Mouse (Mus musculus) heart, postnatal 0 days (tissue): ENCODE results near the gene Dnaja4. TPM values are rescaled to one million over a fixed set of nuclear protein-coding genes. Genes with fewer than 3 reads are reported as not detected.

Experiments
- ATAC-seq: fragments of 200-750 bp; cut with Nextera tagmentation; 2 replicates; pipeline ENCODE4 v1.8.0; 2017; ENCODE audit warnings: low read depth, moderate number of reproducible peaks, moderate library complexity; ENCODE audit not compliant: insufficient read depth
- DNase-seq: peaks from one replicate; pipeline ENCODE4 v3.0.0-alpha.2; 2016; ENCODE audit warnings: low spot score
- H3K27ac ChIP-seq: fragments of 300-500 bp; sonication (generic); 2 replicates; pipeline ENCODE4 v1.5.1; 2014; ENCODE audit warnings: low read depth, mild to moderate bottlenecking
- H3K27me3 ChIP-seq: fragments of 300-500 bp; sonication (generic); 2 replicates; pipeline ENCODE4 v1.6.1; 2014; ENCODE audit warnings: low read length, mixed read lengths; ENCODE audit not compliant: control insufficient read depth, insufficient read depth
- H3K36me3 ChIP-seq: fragments of 300-500 bp; sonication (generic); replicated peaks from 2 replicates; pipeline ENCODE4 v1.6.1; 2014; ENCODE audit warnings: low read length, mixed read lengths; ENCODE audit not compliant: control insufficient read depth, insufficient read depth
- H3K4me1 ChIP-seq: fragments of 300-500 bp; sonication (generic); 2 replicates; pipeline ENCODE4 v1.6.1; 2014; ENCODE audit warnings: antibody characterized with exemption; ENCODE audit not compliant: control insufficient read depth, insufficient read depth
- H3K4me2 ChIP-seq: fragments of 300-500 bp; sonication (generic); 2 replicates; pipeline ENCODE4 v1.6.1; 2014; ENCODE audit warnings: low read depth, mild to moderate bottlenecking, low read length, moderate library complexity
- H3K4me3 ChIP-seq: fragments of 300-500 bp; sonication (generic); 2 replicates; pipeline ENCODE4 v1.5.1; 2014; ENCODE audit warnings: low read depth, low read length
- H3K9ac ChIP-seq: fragments of 300-500 bp; sonication (generic); replicated peaks from 2 replicates; pipeline ENCODE4 v1.6.1; 2014; ENCODE audit warnings: low read depth, low read length, mixed read lengths
- H3K9me3 ChIP-seq: fragments of 300-500 bp; sonication (generic); replicated peaks from 2 replicates; pipeline ENCODE4 v1.6.1; 2016; ENCODE audit warnings: low read length; ENCODE audit not compliant: control insufficient read depth
- CTCF ChIP-seq: IDR thresholded peaks from 2 replicates; pipeline ENCODE4 v1.5.1; 2016; ENCODE audit warnings: antibody characterized with exemption, control low read depth, low read depth
- EP300 ChIP-seq: IDR thresholded peaks from 2 replicates; pipeline ENCODE4 v1.6.1; 2016; ENCODE audit warnings: antibody characterized with exemption, low read depth
- WGBS: fragments of 180-500 bp; shearing (Covaris S2); extraction: QIAGEN DNeasy Blood & Tissue Kit; methylation state at CpG from one replicate; pipeline ENCODE4 v1.1.7; 2014; 5-methylcytosine and 5-hydroxymethylcytosine counted together
- polyA plus RNA-seq: library from polyadenylated mRNA; unstranded; fragments of >200 nt; fragmentation: Nextera tagmentation; extraction: Ambion mirVana; gene quantifications from 2 replicates; pipeline ENCODE4 v1.2.1, GENCODE M21; 2015
- total RNA-seq: library from RNA; depleted of rRNA; stranded (reverse); fragments of >200 nt; gene quantifications from 2 replicates; pipeline ENCODE4 v1.2.3, GENCODE M21; 2014; ENCODE audit warnings: low replicate concordance; rRNA removed

Dnaja4 gene
- total RNA-seq (23.3 and 28.2 TPM in 2 replicates), polyA plus RNA-seq (36.1 and 39.2 TPM in 2 replicates)

- 56% methylated on average over 17 of the region's 17 CpGs for WGBS
- DNase-seq (no peak), ATAC-seq (no peak)
- Histone ChIP-seq H3K27ac (peak within 1 kb of the TSS; percentile 89), H3K4me3 (peak within 1 kb of the TSS; percentile 93), H3K9ac (peak within 1 kb of the TSS; percentile 83), H3K4me2 (peak within 1 kb of the TSS; percentile 80), H3K36me3 (no peaks in the 10 kb centered on the region), H3K9me3 (no peaks in the 10 kb centered on the region), H3K4me1 (peaks cover 27% of the 10 kb centered on the region), H3K27me3 (no peaks in the 10 kb centered on the region)
- TF ChIP-seq EP300 (no peak), CTCF (no peak)
Measured at GRCm38 (mm10) chr9:54698318-54699086, at the start of gene Dnaja4. Gene Dnaja4, plus strand, starts transcription at chr9:54698873.

GRCm38 (mm10) chr9:54649360-54649759 is 49.3 kb upstream of the Dnaja4 start:
- DNase-seq (no peak), ATAC-seq (no peak)
- H3K27ac ChIP-seq: no peak overlapping the region
- no peak overlapping the region for H3K4me3 ChIP-seq
- no peak overlapping the region for H3K9ac ChIP-seq
- H3K27me3 ChIP-seq: no peaks in the 10 kb centered on the region
- no peaks in the 10 kb centered on the region for H3K4me1 ChIP-seq
- H3K9me3 ChIP-seq: no peaks in the 10 kb centered on the region
- H3K36me3 ChIP-seq: no peaks in the 10 kb centered on the region
- 59% methylated on average over 1 of the region's 1 CpGs for WGBS
- TF ChIP-seq EP300 (no peak), CTCF (no peak)
- no peak overlapping the region for H3K4me2 ChIP-seq

GRCm38 (mm10) chr9:54652778-54653177 is 45.9 kb upstream of the Dnaja4 start:
- TF ChIP-seq CTCF (no peak), EP300 (no peak)
- DNase-seq (no peak), ATAC-seq (no peak)
- no peak overlapping the region for H3K4me2 ChIP-seq
- H3K36me3 ChIP-seq: no peaks in the 10 kb centered on the region
- no peak overlapping the region for H3K27ac ChIP-seq
- no peaks in the 10 kb centered on the region for H3K4me1 ChIP-seq
- H3K4me3 ChIP-seq: no peak overlapping the region
- H3K27me3 ChIP-seq: no peaks in the 10 kb centered on the region
- H3K9ac ChIP-seq: no peak overlapping the region
- no peaks in the 10 kb centered on the region for H3K9me3 ChIP-seq
- WGBS: 59% methylated on average over 2 of the region's 2 CpGs

GRCm38 (mm10) chr9:54655846-54656245 is 42.8 kb upstream of the Dnaja4 start:
- no peaks in the 10 kb centered on the region for H3K27me3 ChIP-seq
- WGBS: 73% methylated on average over 2 of the region's 2 CpGs
- no peaks in the 10 kb centered on the region for H3K4me1 ChIP-seq
- no peak overlapping the region for H3K27ac ChIP-seq
- no peak for DNase-seq
- TF ChIP-seq CTCF: no peak
- TF ChIP-seq EP300: no peak
- no peak overlapping the region for H3K4me2 ChIP-seq
- H3K4me3 ChIP-seq: no peak overlapping the region
- H3K9ac ChIP-seq: no peak overlapping the region
- no peaks in the 10 kb centered on the region for H3K9me3 ChIP-seq
- no peaks in the 10 kb centered on the region for H3K36me3 ChIP-seq
- ATAC-seq: no peak

GRCm38 (mm10) chr9:54656402-54656801 is 42.3 kb upstream of the Dnaja4 start:
- Histone ChIP-seq H3K27me3 (no peaks in the 10 kb centered on the region), H3K27ac (no peak overlapping the region), H3K4me3 (no peak overlapping the region), H3K36me3 (no peaks in the 10 kb centered on the region), H3K4me2 (no peak overlapping the region), H3K9me3 (no peaks in the 10 kb centered on the region), H3K9ac (no peak overlapping the region), H3K4me1 (no peaks in the 10 kb centered on the region)
- no peak for TF ChIP-seq EP300
- no peak for TF ChIP-seq CTCF
- WGBS: 88% methylated on average over 6 of the region's 6 CpGs
- DNase-seq: no peak
- ATAC-seq: no peak

GRCm38 (mm10) chr9:54658773-54659172 is 39.9 kb upstream of the Dnaja4 start:
- Histone ChIP-seq H3K4me2 (no peak overlapping the region), H3K4me1 (no peaks in the 10 kb centered on the region), H3K4me3 (no peak overlapping the region), H3K9ac (no peak overlapping the region), H3K27me3 (no peaks in the 10 kb centered on the region), H3K36me3 (no peaks in the 10 kb centered on the region), H3K9me3 (no peaks in the 10 kb centered on the region), H3K27ac (no peak overlapping the region)
- WGBS: 35% methylated on average over 6 of the region's 6 CpGs
- ATAC-seq (no peak), DNase-seq (no peak)
- TF ChIP-seq EP300 (no peak), CTCF (no peak)
